In the genomic region with DNA sequence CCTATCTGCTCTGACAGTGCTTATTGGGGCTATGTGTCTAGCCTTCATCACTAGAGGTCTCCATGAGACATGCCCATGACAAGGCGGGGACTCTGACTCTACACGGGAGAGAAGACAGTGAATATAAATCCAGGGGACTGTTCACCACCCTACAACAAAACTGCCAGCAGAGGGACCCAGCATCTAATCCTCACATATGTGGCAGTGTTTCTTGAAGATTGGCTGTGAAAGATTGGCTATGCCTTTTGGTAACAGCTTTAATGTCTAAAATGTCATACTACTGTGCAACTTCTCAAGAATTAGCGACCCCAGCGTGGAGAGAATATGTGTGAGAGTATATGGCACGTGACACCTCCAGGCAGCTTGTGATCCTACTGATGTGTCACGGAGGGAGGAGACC, we compare ENCODE assay signal across 8 mouse cellular contexts.
A peak's percentile ranks its signal among the peaks of the same experiment; 100 is the strongest.
DNase-seq lines count a peak whose midpoint lies in the region; ATAC-seq lines count a peak whose summit lies in the region.

No protein-coding gene starts in this region.

- ATAC-seq in megakaryocyte-erythroid progenitor cell, adult 5-6 weeks (replicated peaks; ENCODE audit: low FRiP score, low TSS enrichment, poor library complexity, severe bottlenecking): 0 out of 2 replicates have a peak, but pooled peaks have one; percentile 61
- ATAC-seq in monocyte, adult 5-6 weeks (replicated peaks; ENCODE audit: insufficient number of reproducible peaks, low FRiP score, low TSS enrichment, poor library complexity, severe bottlenecking): no peak

- peak; percentile 78 for DNase-seq in heart, adult 11 months
- DNase-seq in heart, adult 9 months (ENCODE audit: low spot score in 2 of 2): no peak
- DNase-seq in ovary, postnatal 14 days (ENCODE audit: low spot score): peak; percentile 14
- DNase-seq in ovary, postnatal 10 days (ENCODE audit: low spot score): no peak
- DNase-seq in embryo, embryonic 10.5 days (ENCODE audit: low spot score): peak; percentile 45
- no peak for DNase-seq in MN1 (ENCODE audit: low spot score)

Comparison
In these comparisons a context has a peak if more than half of its experiments do, and no peak if none do; other contexts are left out.
1. DNase-seq: peak in heart, adult 11 months (single experiment), ovary, postnatal 14 days (single experiment) and embryo, embryonic 10.5 days (single experiment); none in heart, adult 9 months (0 of 2), ovary, postnatal 10 days (single experiment) and MN1 (single experiment).